Mouse (Mus musculus): ENCODE measurements around the gene Lamb3.

Lamb3 gene

DNA sequence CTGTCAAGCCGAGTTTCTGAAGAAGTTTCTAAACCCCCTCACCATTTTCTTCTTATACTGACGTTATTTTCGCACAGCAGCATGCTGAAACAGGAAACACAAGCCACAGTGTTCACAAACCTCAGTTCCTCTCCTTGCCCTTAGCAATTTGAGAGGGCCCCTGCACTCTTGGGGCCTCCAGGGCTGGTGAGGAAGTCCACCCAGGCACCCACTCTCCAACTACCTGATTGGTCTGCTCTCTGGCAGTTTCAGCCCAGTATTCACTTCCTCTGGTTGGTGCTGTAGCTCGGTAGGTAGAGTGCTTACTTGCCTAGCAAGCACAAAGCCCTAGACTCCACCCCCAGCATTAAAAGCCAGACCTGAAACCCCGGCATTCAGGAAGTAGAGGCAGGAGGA, 6.1 kb upstream of the Lamb3 start, which contains the start of gene Traf3ip3:
Gene Traf3ip3, minus strand, starts transcription at position 321 of the 396 bp plus-strand sequence.
- peak; percentile 76 to 78 for DNase-seq (ENCODE audit: low spot score in 2 of 2)

DNA sequence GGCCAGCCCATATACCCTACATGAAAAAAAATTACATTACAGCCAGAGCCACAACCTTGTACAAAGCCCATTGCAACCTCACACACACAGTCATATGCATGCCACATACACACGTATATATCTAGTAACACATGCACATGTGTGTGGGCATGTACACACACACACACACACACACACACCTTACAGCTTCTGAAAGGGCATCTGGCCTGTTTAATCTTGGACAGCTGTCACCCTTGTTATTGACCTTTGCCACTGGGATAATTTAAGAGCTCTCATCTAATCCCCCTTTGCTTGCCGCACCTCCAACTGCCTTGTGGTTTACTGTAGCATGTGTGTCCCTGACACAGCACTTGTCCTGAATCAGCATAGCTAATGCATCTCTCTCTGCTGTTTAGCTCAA, 3.7 kb upstream of the Lamb3 start:
- no peak for DNase-seq (ENCODE audit: low spot score in 2 of 2)

DNA sequence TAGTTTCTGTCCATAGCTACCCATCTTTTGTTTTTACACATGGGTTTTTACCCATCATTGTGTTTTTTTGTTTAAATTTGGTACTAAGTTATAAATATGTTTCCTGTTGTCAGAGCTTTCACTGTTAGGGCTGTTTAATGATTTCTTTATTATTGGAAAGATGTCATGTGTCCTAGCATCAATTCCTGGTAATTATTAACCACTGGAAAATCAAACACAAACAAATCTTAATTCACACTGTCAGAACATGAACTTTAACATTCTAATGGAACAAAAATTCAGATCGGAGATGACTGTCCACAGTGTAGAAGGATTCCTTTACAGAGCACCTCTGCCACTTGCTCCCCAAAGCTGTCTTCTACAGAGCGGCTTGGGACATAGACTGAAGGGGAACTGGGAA, 2.1 kb upstream of the Lamb3 start:
- DNase-seq (ENCODE audit: low spot score in 2 of 2): no peak

DNA sequence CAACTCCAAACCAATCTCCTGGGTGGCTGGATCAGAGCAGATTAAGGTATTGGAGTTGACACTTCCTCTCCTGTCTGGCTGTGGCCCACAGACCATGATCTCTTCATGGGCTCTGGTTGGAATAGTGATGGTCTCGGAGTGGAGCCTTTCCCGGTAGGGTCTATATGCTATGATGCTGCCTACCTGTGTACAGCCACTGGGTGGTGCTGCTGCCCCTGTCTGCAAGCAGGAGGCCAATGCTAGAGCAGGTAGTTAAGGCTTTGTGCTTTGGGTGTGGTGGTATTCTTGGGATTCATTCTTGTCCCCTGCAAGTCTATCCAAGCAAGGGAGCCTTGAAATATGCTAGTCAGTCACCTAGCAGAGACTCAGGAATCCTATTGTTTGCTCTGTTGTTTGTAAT, 679 bp downstream of the Lamb3 start:
- DNase-seq (ENCODE audit: low spot score in 2 of 2): peak; percentile 54 to 78

DNA sequence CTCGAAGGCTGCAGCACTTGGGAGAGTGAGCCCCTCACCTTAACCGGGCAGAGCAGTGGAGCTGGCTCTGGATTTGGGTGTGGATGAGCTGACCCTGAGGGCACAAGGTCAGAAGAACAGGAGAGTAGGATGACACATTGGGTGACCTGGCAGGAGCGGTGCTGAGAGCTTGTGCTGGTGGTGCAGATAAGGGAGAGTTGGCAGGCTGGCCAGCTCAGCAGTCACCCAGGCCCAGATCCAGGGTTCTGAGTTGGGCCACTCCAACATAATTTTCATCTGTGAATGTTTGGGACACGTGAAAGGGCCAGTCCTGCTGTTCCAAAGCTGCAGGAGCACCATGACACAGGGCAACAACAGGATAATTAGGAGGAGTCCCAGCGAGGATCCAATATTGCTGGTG, 3.9 kb downstream of the Lamb3 start:
- no peak for DNase-seq (ENCODE audit: low spot score in 2 of 2)

DNA sequence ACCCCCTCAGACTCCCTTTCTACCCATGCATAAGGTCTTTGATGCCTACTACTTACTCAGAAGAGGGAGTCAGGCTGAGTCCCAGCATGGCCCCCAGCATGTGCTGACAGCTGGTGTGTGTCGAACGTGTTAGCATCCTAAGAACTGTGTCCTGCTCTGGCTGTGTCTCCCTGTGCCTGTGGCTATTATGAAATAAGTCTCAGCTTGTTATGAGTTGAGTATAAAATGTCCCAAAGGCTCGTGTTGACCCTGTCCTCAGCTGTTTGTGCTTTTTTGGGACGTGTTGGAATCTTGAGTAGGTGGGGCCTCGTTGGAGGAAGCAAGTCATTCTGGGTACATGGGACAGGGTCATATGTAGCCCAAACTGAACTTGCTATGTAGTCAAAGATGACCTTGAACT, 6.6 kb downstream of the Lamb3 start:
- no peak for DNase-seq (ENCODE audit: low spot score in 2 of 2)

DNA sequence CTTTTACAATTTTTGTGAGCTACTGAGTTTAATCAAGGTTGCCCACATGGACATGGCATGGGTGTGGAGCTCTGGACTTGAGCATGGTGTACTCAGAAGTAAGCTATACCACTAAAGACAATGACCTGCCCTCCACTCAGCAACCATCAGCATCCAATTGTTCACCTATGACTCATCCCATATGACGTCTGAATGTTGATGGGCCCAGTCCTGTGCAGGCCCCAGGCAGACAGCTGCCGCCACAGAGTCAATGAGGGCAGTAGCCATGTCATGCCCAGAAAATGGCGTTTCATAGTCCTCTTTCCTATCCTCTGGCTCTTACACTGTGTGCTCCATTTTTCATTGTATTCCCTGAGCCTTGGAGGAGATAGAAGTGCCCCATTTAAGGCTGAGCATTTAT, 8.5 kb downstream of the Lamb3 start:
- DNase-seq (ENCODE audit: low spot score in 2 of 2): no peak

DNA sequence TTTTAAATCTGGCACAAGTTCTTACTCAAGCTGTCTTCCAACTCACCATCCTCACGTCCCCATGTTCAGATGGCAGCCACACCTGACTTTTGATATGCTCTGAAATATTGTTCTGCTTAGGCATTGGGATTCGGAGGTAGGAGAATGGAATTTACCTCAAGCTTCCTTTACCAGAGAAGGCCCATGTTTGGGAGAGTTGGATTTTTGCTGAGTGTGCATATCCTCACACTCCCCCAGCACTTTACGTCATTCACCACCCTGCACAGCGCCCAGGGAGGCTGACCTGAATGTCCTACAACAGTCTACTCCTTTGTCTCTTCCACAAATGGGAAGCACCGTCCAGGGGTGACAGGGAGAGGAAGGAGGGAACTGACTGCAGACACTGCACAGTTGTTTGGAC, 12.9 kb downstream of the Lamb3 start:
- no peak for DNase-seq (ENCODE audit: low spot score in 2 of 2)

DNA sequence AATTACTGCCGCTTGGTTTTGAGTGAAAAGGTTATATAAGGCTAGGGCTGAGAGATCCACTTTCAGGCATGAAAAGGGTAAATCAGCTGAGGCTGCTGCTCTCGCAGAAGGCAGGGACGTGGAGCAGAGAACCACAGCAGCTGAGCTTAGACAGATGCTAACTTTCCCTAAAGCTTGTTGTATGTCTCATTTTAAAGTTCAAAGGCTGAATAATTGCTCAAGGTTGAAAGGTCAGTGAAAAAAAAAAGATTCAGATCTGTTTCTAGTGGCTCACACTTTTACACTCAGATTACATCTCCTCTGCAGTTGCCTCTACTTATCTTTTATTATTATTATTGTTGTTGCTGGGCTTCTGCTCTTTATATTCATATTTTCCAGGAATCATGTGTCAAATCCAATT, 18.0 kb downstream of the Lamb3 start:
- no peak for DNase-seq (ENCODE audit: low spot score in 2 of 2)

DNA sequence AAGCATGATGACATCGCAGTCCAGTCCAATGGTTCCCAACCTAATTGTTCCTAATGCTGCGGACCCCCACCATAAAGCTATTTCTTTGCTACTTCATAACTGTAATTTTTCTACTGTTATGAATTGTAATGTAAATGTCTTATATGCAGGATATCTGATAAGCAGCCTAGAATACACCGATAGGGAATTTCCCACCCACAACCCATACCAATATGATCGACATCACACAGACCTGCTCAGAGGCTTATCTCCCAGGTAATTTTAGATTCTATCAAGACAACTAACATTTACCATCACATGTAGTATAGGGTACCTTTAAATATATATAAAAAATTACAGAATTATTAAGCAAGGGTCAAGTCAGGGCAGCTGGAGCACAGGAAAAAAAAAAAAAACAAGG, 18.6 kb downstream of the Lamb3 start:
- DNase-seq (ENCODE audit: low spot score in 2 of 2): no peak

DNA sequence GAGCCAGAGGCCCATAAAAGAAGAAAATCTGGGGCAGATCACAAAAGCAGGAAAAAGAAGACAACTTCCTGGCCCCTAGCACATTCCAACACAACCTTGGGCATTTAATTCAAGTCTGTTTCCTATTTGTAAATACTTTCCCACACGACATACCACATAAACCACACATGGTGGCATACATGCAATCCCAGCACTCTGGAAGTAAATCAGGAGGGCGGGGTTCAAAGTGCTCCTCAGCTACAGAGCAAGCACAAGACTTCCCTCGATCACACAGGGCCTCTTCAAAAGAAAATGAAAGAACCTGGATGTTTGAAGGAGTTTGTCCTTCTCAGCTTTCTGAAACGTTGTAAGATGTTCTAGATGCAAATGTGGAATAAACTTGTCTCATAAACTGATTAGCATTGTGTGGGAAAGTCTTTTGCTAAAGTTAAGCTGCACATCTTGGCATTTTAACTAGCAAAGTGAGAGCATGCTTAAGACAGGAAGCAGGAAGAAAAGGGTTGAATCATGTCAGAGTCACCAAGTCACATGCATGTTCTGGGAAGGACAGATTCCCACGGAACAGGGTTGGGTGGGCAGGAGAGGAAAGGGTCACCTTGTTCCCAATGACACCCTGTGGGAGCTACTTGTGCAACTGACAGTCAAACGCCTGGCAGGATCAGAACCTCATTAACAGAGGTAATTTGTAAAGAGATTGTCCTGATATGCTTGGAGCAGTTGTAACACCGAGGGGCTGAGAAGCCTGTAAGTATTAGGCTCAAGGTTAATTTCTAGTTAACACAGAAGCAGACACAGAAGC, 19.4 kb downstream of the Lamb3 start:
- no peak for DNase-seq (ENCODE audit: low spot score in 2 of 2)

DNA sequence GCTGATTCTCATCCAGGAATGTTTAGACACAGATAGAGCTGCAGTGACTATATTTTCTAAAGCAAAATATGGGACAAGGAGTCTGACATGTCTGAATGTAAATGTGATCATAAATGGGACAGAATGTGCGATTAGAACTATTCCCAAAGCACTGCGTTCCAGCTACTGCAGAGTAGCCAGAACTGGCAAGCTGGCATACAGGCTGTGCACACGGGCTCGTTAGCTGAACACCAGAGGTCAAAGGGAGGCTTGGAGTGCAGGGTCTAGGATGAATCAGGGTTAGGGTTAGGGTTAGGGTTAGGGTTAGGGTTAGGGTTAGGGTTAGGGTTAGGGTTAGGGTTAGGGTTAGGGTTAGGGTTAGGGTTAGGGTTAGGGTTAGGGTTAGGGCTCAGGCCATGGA, 20.0 kb downstream of the Lamb3 start:
- no peak for DNase-seq (ENCODE audit: low spot score in 2 of 2)

DNA sequence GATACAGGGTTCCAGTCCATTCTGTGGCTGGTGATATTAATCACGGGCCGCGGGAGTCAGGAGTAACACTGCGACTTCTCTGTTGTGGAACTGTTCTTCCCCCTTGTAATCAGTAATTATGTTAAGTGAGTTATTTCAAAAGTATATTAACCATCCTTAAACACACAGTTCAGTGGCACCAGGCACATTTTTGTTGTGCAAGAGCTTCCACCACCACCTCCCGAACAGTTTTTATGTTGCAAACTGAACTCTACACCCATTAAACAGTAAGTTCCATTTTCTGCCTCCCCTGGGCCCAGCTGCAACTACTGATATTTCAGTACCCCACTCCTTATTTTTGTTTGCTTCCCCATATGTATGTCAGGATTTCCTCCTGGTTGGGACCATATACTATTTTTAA, 22.1 kb downstream of the Lamb3 start:
- DNase-seq (ENCODE audit: low spot score in 2 of 2): no peak

DNA sequence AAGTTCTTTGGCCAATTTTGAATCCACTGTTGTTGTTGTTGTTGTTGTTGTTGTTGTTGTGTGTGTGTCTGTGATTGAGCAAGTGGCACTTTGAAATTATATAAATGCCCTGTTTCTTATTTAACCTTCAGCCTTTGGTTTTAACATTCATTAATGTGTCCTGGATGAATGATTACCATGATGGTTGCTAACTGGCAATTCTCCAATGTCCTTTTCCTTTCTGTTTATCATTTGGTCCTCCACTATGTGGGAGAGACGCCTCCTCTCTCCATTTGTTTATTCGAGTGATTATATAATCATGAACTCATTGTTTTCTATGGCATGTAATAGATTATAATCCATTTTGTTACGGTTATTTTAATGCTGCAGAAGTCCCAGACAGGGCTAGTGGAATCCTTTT, 23.0 kb downstream of the Lamb3 start:
- no peak for DNase-seq (ENCODE audit: low spot score in 2 of 2)

DNA sequence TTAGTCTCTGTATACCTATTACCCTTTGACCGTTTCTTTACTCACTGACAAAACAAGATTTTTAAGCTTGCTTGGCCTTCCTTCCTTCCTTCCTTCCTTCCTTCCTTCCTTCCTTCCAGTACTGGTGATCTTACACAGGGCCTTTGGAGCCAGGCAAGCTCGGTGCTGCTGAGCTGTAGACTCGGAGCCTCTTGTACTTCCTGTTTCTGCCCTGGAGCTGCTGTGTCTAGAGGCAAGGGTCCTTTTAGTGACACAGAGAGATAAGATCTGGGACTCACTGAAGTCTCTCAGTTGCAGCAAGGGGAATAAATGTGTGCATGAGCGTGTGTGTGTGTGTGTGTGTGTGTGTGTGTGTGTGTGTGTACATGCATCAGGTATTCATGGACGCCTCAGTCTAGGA, 23.4 kb downstream of the Lamb3 start:
- no peak for DNase-seq (ENCODE audit: low spot score in 2 of 2)

DNA sequence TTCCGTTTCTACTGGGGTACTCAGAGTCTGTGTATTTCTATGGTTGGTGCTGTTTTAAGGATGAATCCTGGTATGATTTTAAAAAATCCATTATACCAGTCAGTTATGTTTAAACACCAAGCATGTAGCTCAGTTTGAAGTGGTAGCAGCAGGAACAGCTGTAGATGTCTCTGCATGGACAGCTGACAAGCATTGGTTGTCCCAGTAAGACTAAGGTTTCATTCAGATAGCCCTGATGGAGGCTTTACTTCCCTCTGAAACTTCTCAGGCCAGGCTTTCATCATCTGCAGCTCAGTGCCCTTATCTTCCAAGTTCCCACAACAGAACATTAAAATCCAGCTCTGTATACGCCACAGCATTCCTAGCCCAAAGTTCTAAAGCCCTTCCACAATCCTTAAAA, 25.2 kb downstream of the Lamb3 start:
- no peak for DNase-seq (ENCODE audit: low spot score in 2 of 2)

DNA sequence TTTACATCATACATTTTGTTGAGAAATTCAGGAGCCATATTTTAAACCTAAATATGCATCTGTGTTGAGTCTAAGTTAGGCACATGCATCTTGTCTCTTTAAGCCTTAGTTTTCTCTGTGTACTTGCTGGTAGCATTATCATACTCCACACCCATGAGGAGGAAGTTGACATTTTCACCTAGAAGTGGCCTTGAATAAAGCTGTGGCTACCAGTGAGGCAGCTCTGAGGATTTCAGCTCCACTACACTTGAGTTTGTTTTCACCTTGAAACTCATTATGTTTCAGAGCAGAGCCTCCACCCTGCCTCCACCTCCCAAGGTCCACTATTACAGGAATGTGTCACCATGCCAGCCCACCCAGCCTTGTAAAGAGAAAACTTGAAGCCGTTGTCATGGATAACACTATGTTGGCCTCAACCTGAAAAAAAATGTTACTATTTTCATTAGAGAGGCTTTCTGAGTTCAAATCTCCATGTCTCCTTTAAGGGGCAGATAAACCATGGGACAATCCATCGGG, 26.7 kb downstream of the Lamb3 start:
- no peak for DNase-seq (ENCODE audit: low spot score in 2 of 2)

DNA sequence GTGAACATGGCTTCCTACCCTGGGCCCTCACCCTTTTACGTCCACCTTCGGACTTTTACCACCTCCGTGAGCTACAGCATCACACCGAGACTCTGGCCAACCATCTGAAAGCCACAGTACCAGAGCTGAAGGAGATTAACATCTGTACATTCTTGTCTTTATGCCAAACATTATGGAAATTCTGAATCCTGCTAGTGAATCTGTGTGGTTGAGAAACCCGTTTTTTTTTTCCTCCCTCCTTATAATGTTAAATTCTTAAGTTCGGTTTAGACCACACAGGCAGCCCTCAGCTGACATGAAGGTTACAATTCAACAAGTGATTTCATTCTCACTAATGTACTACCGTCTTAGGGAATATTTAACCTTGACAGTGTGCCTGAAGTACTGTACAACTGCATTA, 27.4 kb downstream of the Lamb3 start:
- no peak for DNase-seq (ENCODE audit: low spot score in 2 of 2)

DNA sequence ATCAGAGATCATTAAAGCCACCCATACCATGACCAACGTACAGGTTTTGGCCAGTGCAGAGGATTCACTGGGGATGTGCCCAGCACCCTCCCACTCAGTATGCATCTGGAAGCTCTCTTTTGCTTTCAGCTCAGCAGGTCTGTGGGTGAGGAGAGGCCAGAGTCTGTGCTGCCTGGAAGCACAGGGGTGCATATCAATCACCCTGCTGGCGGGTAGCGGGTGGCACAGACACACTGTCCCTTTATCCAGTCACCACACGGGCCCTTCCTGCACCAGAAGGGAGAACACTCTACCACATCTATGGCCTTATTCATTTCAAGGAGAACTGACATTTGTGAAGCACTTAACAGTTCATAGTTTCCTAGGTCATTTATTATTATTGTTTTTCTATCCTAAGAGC, 30.9 kb downstream of the Lamb3 start:
- DNase-seq (ENCODE audit: low spot score in 2 of 2): no peak

DNA sequence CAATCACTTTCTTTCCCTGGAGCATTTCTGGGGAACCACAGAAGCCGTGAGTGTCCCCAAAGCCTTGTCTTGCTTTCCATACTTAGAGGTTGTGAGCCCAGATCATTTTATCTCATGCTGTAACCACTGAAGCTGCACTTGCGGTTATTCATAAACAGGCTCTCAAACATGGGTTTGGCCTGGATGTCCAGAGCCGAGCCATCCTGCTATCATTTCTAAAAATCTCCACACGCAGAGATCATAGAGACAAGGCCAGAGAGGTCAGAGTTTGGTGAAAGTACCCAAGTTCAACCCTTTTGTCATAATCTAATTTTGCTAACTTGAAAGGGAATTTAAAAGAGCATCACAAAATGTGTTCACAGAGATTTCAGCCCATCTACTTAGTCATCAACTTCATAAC, 33.9 kb downstream of the Lamb3 start:
- DNase-seq (ENCODE audit: low spot score in 2 of 2): no peak

DNA sequence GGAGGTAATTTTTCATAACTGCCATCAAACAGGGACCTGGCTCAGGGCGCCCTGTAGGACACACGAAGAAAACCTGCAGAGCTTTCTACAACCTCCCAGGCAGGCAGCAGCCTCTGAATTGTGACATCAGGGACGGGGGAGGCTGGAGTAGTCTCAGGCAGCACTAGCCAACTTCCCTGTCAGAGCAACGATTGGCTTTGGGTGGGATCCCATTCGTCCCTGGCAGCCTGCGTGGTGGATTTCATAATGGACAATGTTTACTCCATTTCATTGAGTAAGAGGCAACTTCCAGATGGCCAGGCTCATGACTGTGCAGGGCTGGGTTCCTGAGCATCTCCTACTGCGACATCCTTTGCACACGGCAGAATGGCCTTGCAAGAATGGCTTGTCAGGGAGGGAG, 34.7 kb downstream of the Lamb3 start:
- DNase-seq (ENCODE audit: low spot score in 2 of 2): peak; percentile 38 to 68

DNA sequence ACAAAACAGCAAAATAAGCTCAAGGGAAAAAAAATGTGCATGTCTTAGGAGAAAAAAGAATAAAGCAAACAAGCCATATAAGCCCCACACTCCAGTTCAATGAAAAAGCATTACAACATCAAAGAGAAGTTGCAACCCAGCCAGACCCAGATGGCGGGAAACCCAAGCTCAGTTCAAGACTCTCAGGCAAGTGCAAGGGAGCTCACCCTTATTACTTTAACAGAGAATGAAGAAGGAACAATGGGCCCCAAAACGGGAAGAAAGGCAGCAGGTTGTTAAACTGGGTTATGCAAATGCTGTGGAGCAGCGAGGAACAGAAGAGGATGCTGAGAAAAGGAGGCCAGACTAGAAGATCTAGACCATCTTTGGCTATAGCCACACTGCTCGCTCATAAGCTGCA, 35.4 kb downstream of the Lamb3 start:
- DNase-seq (ENCODE audit: low spot score in 2 of 2): peak in 1 of 2 experiments; percentile 37

DNA sequence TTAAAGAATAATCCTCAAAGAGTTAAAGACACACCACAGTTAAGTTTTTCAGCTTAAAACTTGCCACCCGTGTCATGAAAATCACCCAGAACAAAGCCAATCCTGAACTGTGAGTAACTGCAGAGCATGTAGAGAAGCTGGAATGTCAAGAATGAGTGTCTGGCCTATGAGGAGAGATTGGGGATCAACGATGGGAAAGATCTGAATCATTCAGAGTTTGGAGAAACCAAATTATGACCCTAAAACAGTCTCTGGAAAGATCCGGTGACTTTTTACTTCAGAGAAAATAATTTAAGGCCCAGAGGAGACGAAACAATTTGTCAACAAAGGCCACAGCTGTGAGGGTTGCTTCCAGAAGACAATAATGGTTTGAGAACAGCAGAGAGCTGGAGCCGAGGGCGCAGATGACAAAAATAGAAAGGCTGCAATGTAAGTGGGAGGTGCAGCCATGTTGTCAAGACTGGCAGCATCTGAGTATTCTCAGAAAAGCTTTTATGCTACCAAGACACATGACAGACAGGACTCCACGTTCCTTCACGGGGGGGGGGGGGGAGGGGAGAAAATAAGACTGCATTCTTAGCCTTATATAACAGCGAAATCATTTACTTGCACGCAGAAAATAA, 36.2 kb downstream of the Lamb3 start:
- no peak for DNase-seq (ENCODE audit: low spot score in 2 of 2)
